Mouse (Mus musculus) lung, postnatal 0 days (tissue): ENCODE data around the gene 1700028P14Rik.

ENCODE experiments used
- CTCF ChIP-seq: IDR thresholded peaks from 2 replicates; pipeline ENCODE4 v1.5.1; 2016; ENCODE audit warnings: antibody characterized with exemption, mild to moderate bottlenecking
- EP300 ChIP-seq: IDR thresholded peaks from 2 replicates; pipeline ENCODE4 v1.6.1; 2016; ENCODE audit warnings: antibody characterized with exemption, mild to moderate bottlenecking, control low read depth

GRCm38 (mm10) chr19:23518477-23518876, 134.1 kb downstream of the 1700028P14Rik start:
- no peak for TF ChIP-seq EP300
- TF ChIP-seq CTCF = no peak
